Mouse (Mus musculus) brain, embryonic 18.5 days (tissue): ENCODE data around the gene Hmgcr.

Source experiments
- DNase-seq: peaks from one replicate; pipeline ENCODE4 v3.0.0-alpha.2; 2012; ENCODE audit warnings: low read depth, low spot score

Gene Hmgcr

DNA sequence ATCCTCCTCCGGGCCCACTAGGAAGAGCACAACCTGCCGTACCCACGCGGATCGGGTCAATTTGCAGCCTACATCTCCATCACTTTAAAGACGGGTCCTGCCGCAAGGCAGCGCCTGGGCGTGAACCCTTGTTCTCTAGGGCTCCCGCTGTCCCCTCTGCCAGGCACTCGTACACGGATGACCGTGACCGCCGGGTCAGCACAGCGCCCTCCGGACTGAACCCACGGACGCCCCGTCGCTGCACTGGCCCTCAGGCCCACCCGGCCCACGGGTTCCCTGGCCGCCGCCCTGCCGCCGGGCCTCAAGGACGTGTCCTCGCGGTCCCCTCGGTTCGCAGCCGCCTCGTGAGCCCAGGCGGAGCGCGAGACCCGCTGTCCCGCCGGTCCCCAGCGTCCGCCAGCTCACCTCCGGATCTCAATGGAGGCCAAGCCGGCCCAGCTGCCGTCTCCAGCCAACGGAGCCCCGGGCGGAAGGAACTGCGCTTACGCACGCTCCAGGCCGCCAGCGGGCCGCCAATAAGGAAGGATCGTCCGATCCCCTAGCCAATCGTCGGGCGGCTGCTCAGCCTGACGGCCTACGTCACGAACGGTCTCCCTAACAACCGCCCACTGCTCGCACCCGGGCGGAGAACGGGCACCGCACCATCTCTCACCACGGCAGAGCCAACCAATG, at the start of gene Hmgcr:
Gene Hmgcr, minus strand, starts transcription at position 531 of the 672 bp plus-strand sequence.
- DNase-seq: peak; percentile 97

DNA sequence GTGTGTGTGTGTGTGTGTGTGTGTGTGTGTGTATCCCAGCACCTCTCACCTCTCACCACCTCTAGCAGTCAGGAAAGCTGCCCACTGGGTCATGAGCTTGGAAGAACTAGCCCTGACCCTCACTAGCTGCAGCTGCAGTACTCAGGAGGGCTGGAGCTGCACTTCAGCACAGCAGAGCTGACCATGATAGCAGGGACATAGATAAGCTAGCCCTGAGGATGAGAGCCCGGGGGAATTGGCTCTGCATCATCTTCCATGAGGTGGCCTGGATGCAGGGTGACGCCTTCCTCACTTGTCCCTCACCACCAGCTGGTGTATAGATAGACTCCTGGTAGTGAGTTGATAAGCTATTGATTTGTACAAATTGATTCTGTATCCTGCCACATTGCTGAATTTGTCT, 49.3 kb upstream of the Hmgcr start:
- no peak for DNase-seq

DNA sequence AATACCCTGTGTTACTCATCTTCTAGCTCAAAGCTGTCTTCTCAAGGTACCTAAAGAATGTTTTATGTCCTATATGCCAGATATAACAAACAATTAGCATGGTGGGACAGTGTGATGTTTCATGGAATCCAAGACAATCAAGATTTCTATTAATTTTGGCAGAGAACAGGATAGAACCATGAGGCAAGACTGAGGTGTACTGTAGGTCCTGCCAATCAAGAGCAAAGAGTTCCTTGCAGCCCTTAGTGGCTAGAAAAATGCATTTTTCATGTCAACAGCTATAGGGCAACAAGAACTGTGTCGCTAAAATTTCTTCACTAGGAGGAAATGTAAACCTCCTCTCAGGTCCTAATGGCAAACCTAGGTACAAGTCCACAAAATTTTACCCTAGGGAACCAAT, 47.1 kb upstream of the Hmgcr start:
- no peak for DNase-seq

DNA sequence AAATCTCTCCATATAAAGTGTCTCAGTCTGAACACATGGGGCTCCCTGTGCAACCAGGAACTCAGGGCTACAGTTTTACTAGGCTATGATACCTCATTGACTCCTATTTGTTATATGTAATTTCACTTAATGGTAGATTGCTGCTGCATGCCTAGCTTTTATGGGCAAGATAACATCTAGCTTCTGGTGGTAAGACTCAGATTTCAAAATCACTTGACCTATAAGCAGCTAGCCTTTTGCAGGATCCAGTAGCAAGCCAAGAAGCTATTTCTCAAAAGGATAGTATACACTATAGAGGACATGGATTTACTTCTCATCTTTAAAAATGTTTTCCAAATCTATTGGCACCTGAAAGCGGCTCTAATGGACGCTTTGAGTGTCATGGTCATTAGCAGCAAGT, 45.6 kb upstream of the Hmgcr start:
- DNase-seq: no peak

DNA sequence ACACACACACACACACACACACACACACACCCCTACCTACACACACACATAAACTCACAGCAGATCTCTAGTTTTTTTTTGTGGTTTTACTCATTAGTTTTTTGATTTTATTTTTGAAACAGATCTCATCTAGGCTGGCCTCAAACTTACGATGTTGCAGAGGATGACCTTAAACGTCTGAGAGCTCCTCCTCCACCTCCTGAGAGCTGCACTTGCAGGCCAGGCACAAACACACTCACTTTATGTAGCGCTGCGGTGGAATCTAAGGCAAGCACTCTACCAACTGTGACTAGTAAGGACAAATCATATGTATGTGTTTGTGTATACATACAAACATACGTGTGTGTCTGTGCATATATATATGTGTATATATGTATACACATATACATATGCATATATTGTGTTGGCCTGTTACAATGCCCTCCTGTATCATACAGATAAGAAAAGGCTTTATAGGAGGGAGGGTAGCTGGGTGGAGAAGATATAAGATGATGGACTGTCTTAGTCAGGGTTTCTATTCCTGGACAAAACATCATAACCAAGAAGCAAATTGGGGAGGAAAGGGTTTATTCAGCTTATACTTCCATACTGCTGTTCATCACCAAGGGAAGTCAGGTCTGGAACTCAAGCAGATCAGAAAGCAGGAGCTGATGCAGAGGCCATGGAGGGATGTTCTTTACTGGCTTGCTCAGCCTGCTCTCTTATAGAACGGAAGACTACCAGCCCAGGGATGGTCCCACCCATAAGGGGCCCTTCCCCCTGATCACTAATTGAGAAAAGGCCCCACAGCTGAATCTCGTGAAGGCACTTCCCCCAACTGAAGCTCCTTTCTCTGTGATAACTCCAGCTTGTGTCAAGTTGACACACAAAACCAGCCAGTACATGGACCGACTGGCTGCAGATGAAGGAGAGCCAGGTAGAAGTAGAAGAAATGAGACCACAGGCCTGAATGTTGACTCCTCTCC, 38.8 kb upstream of the Hmgcr start:
- no peak for DNase-seq

DNA sequence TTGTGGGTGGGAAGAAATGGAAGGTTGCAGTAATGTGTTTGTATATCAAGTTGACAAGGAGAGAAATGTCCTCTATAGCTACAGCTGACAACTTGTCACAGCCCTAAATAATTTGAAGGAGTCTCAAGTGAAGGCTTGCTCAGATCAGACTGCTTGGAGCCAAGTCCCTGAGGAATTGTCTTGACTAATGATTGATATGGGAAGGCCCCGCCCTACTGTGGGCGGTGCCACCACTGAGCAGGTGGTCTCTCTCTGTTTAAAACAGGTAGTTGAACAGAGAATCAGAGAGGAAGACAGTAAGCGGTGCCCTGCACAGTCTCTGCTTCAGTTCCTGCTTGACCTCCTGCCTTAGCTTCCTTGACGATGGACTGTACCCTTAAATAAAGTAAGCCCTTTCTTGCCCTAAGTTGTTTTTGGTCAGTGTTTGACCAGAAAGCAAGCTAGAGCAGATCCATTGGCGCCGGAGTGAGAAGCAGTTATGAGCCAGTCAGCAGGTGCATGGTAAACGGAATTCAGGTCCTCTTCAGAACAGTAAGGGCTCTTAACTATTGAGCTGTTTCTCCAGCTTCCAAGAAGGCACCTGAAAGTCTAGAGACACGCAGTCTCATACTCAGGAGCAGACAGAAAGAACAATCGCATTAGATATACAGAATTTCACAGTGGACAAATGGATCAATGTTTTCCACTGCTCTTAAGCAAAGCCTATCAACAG, 32.0 kb upstream of the Hmgcr start:
- DNase-seq: no peak

DNA sequence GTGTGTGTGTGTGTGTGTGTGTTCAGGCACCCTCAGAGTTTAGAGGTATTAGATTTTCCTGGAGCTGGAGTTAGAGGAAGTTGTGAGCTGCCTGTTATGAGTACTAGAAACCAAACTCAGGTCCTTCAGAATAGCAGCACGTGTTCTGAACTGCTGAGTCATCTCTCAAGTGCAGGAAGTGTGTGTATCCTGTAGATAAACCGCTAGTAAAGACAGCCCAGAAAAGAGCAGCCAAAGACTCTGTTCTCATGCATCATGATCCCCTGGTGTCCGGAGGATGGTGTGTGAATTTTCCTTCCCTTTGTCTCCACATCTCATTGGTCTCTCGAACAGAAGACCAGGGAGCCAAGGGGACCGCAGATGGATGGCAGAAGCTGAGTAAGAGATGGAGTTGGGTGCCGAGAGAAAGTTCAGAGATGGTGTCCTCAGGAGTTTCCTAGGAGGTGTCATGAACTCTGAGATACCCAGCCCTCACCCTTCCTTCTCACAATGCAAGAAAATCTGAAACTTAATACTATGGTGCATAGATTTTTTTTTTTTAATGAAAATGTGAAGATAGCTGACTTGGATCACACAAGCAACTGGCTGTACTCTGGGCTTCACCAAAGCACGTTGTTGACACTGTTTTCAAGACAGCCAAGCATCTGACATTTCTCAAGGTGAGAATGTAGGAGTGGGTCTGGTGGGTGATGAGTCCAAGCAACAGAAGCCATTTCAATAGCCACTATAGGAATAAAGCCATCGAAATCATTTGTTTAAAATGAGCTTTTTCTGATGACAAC, 27.3 kb upstream of the Hmgcr start:
- no peak for DNase-seq

DNA sequence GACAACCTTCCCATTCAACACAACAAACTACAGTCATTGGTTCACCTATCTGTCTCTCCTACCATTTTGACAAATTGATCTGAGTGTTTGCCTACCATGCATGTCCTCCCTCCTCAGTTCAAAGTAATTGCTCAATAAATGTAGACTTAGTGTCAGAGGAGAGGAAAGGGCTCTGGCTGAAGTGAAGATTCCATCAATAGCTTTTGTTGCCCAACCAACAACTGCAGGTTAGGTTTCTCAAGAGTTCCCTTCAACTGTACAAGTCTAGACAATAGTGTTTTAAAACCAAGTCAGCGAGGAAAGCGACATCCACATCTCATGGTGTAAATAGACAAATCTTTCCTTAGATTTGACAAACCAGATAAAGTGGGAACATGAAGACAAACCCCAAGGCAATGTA, 24.7 kb upstream of the Hmgcr start:
- DNase-seq: no peak

DNA sequence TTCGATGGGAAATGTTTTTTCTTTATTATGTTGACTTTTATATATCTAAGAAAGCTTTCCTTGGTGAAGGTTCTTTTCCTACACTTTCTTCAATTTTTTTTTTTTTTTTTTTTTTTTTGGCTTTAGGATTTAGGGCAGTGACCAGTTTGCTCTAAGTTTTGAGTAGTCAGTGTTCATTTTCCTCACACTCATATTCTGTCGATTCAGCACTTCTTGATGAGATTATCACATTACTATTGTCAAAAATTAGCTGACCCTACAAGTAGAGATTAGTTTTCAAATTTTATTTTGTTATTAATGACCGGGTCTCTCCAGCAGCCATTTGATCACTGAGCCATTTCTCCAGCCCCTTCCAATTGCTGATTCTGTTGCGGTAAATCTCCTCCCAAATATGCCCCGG, 19.2 kb upstream of the Hmgcr start:
- no peak for DNase-seq

DNA sequence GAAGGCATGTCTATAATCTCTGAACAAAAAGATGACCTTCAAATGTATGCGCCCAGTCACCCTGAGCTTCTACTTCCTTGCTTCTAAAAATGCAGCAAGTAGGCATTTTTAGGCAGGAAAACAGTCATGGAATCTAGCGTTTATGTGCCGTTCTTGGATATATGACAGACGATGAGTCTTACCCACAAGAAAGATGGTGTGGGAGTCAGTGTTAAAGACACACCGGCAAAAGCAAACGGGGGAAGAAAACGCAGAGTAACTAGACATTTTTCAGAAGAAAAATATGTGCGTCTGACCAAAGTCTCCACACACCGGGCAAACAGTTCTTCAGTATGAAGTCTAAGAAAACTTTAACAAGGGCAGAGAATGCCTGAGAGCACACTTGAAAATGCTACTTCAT, 16.5 kb upstream of the Hmgcr start:
- DNase-seq: no peak

DNA sequence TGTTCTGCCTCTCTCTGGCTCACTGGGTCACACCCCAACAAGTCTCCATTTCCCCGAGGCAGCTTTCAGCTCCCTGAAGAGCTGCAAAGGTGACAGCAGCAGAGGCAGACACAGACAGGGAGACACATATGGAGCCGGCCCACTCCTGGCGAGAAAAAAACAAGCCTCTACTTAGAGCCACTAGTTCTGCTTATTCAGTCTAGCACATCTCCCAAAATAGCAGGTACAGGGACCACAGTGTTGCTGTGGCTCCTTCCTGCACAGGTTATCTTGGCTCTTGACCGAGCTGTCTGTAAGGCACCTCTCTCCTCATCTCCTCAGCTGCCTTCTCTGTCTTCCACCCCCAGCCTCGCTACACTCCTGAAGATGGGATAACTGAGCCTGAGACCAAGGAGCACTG, 14.0 kb upstream of the Hmgcr start:
- DNase-seq: no peak

DNA sequence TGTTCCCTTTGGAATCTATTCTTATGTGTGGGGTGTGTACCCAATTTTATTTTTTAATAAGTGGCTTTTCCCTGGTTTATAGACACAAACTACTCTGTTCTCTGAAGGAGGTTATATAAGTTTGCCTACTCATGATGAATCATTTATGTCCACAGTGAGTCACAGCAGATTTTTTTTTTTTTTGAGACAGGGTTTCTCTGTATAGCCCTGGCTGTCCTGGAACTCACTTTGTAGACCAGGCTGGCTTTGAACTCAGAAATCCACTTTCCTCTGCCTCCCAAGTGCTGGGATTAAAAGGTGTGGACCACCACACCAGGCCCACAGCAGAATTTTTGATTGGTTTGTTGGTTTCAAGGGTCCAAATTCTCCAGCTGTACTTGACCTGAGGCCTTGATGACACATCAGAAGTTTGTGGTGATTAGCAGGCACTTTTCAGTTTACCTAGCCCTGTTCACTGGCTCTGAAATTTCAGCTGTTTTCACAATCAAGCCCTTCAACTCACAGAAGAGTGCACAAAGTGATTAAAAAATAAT, 10.4 kb upstream of the Hmgcr start:
- no peak for DNase-seq

DNA sequence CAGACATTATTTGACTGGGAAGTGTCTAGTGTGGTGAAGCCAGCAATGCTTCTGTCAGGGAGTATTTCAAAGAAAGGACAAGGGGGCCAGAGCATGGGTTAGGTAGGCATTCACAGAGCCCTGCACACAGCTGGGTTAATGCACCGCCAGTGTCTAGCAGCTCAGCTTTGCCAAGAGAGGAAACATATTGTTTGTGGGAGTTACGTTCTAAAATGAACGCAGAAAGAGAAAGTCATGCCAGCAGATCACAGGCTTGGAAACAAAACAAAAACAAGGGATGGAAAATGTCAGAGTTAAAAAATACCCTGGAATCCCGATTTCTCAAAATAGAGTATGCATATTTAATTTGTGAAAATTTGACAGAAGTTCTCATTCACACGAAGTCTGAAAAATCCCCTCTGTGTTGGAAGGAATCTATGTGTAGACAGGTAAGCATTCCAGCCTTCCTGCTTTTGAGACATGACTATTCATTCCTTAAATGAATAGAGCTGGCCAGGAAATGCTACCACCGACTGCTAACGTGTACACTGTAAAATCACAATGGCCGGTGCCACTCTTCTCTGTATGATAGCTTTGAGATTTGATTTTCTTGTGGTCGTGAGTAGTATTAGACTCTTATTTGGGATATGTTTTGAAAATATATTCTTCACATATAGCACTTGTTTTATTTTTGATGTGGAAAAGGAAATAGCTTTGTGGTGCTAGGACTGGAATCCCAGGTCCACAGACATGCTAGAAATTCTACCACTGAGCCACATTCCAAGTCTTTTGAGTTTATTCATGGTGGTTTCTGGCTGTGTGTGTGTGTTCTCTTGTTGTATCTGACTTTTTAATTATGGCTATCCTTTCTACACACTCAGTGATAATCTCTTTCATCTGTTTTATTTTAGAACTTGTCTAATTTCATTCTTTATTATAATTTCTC, 9.7 kb upstream of the Hmgcr start:
- no peak for DNase-seq

DNA sequence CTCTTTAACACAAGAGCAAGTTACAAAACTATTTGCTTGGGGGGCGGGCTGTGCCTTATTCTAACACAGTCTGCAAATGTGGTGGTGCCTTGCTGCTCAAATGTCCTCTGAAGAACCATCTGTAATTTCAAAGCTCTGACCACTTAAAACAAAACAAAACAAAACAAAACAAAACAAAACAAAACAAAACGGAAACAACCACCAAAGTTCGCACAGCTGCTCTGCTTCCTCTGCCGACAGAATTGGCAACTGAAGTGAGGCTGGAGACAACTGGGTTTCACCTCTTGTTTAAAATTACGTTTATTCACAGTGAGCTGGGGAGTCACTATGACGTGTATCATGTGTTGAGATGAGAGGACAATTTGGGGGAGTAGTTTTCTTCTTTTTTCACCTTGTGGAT, 7.9 kb upstream of the Hmgcr start:
- no peak for DNase-seq

DNA sequence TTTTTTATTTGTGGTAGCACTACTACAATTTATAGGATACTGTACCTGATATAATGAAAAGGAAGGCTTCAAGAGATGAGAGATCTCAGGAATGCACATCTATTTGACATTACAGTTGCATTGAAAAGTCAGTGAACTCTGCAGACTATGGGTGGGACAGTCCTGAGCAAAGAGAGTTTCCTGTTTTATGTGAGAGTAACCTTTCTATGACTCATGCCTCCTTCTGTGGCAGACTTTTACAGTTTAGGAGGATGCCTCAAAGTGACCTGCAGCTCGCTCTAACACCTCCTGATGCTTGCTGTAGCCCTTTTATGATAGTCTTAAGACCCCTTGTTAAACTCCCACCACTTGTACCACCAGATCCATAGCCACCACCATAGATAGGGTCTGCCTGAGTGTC, 6.3 kb upstream of the Hmgcr start:
- no peak for DNase-seq

DNA sequence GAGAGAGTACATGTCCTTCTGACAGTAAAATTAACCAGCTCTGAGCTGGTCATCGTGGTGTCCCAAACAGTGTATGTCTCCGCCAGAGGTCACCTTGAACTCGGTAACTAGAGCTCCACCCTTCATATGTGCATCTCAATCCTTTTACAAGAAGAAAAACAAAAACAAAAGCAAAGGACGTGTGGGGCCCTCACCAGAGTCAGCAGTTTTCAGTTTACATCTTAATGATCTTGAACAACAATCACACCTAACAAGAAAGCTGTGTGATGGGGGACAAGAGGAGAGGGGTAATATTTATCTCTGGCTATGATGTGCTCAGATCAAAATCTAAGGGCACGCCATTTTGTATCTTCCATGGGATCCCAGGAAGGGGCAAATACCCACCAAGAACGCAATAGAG, 5.0 kb upstream of the Hmgcr start:
- no peak for DNase-seq

DNA sequence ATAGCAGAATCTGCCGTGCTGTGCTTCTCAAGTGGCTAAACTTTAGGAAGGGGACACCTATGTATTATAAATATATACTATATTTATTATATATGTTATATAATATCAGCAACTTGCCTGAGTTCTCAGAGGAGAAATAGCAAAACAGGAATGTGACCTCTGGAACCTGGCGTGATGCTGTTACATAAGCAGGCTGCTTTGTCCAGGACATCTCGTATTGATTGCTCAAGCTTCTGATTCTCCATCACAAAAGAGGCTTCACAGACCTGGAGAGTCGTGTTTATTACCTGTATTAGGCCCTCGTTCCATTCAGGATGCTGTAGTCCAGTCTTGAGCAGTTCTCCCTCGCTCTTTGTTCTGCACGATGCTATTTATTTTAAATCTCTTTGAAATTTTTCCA, 3.1 kb upstream of the Hmgcr start:
- no peak for DNase-seq

DNA sequence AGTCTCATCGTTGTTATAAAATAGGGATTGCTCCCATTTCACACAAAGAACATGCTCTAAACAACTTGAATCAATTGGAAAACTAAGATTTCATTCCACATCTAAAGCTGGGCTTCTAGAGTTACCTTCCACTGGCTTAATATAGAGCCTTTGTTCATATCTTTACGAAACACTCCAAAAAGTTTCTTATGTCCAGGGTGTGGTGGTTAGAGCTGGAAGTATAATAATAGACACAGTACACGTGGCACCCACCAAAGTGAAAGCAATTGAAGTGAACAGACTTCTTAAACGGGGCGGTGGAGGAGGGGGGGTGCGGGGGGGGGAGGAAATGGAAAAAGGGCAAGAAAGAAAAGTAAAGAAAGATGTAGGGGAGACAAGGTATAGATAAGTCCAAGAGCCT, 1.5 kb upstream of the Hmgcr start:
- DNase-seq: no peak

DNA sequence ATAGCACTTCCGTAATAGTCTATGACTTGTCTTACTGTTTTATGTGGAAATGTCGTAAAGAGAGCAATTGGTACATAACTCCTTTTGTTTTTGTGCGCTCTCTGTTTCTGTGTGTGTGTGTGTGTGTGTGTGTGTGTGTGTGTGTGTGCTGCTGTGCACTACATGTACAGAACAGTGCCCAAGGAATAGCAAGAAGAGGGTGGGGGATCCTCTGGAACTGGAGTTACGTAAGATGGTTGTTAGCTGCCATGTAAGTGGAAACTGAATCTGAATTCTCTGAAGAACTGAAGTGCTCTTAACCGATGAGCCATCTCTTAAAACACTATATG, 1.1 kb upstream of the Hmgcr start:
- DNase-seq: no peak

DNA sequence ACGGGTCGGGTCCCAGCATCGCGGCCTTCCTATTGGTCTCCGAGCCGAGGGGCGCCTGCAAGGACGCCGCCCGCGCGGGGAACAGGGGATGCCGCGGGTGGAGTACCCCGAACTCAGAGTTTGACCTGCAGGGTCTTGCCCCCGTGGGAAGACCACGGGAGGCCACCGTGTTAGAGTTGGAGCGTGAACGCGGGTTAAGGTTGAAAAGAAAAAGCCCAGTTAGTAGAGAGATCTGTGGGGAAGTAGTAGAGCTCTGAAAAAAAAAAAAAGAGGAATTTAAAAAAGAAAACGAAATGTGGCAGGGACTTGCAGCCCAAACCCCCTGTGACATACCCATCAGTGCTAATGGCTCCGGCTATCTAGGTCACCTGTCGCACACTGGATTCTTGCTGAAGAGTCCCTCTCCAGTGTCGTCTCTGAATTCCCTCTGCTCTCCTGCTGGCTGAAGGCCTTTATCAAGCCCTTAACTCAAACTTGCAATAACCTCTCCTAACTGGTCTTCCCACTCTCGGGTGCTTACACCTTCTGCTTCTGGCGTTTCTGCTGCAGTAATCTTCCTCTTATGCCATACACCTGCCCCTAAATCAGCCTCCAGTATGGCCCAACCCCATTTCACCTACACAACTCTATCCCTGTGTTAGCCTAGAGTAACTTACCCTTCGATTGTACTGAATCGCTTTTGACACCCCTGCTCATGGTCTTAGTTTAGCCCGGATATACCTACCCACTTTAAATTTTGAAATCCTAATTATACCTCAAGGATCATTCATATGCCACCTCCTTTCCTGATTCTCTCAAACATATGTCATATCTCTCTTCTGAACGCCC, 556 bp upstream of the Hmgcr start:
- no peak for DNase-seq
